ENCODE assay signal across 8 mouse cellular contexts in genomic region chr5:125226229-125226634, GRCm38 (mm10). TPM values are rescaled to one million over a fixed set of nuclear protein-coding genes. Genes with fewer than 3 reads are reported as not detected.
DNase-seq lines count a peak whose midpoint lies in the region; ATAC-seq lines count a peak whose summit lies in the region.

No protein-coding gene starts in this region.

- no peak overlapping the region for H3K27ac ChIP-seq in lung, embryonic 16.5 days (ENCODE audit: low read length)

- ATAC-seq in cerebellum, adult (ENCODE audit: insufficient number of reproducible peaks, low FRiP score, low TSS enrichment), result no peak
- peak; percentile 52 for ATAC-seq in lung, embryonic 16.5 days (ENCODE audit: low read depth)
- no peak for ATAC-seq in CD4-positive, CD25-positive, alpha-beta regulatory T cell, adult 4 months

- no peaks in the 10 kb centered on the region for H3K27me3 ChIP-seq in lung, embryonic 16.5 days (ENCODE audit: control insufficient read depth, insufficient read depth, low read depth, low read length)

- peak; percentile 44 to 52 for DNase-seq in cerebellum, adult 18-20 months
- DNase-seq in cerebellum, postnatal 10 days, result peak; percentile 83 to 90
- DNase-seq in gastrocnemius, postnatal 10 days, result peak; percentile 74
- peak; percentile 47 to 59 for DNase-seq in kidney, postnatal 36 days
- peak; percentile 77 for DNase-seq in right cerebral cortex, postnatal 4 days

- H3K4me1 ChIP-seq in lung, embryonic 16.5 days (replicated peaks; ENCODE audit: control insufficient read depth, insufficient read depth, low read length), result peaks cover 14% of the 10 kb centered on the region; the same call in 1 of the 2 replicates

- H3K9me3 ChIP-seq in lung, embryonic 16.5 days (ENCODE audit: control insufficient read depth, low read length), result peaks cover 4% of the 10 kb centered on the region

- no peak overlapping the region for H3K4me3 ChIP-seq in lung, embryonic 16.5 days (ENCODE audit: low read length)

- H3K4me2 ChIP-seq in lung, embryonic 16.5 days (ENCODE audit: low read depth, low read length), result no peak overlapping the region

- 45% methylated on average over 12 of the region's 12 CpGs for WGBS in lung, embryonic 16.5 days

- no peak overlapping the region for H3K9ac ChIP-seq in lung, embryonic 16.5 days (ENCODE audit: low read length)

- no peaks in the 10 kb centered on the region for H3K36me3 ChIP-seq in lung, embryonic 16.5 days (ENCODE audit: control insufficient read depth, insufficient read depth, low read length)

RNA-seq across cellular contexts. Expression of gene Ncor2, which starts 47.2 kb away (rescaled TPM):
- 100 to 1,000 TPM; 116 to 123 TPM for total RNA-seq in gastrocnemius, postnatal 10 days (2021)
- 20.3 and 27.3 TPM in 2 replicates for polyA plus RNA-seq in lung, embryonic 16.5 days (2015; fragmentation: Nextera tagmentation; extraction: Ambion mirVana)
- 1 to 10 TPM; 4.0 to 6.1 TPM for polyA plus RNA-seq in CD4-positive, CD25-positive, alpha-beta regulatory T cell, adult 4 months (2017; shearing (Covaris generic))
